Mouse (Mus musculus): ENCODE data around the gene Cdkn2c. TPM values are rescaled to one million over a fixed set of nuclear protein-coding genes. Genes with fewer than 3 reads are reported as not detected.

Cdkn2c gene
- polyA plus RNA-seq, 1 experiment from 2014 or later, result 6.0 TPM

DNA sequence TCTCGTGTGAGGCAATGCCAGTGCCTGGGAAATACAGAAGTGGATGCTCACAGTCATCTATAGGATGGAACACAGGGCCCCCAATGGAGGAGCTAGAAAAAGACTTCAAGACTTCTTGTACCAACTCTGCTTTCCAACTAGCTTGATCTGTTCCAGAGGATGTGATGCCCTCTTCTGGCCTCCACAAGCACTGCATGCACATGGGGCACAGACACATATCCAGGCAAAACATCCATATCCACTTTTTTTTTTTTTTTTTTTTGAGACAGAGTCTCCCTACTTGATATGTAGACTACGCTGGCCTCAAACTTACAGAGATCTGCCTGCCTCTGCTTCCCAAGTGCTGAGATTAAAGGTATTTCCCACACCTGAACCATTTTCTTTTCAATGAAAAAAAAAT, 32.0 kb downstream of the Cdkn2c start:
- TF ChIP-seq CTCF (IDR thresholded peaks at IDR 0.05), result peak; percentile 55
- no peak for TF ChIP-seq EP300 (IDR thresholded peaks at IDR 0.05)
- Histone ChIP-seq H3K27me3 (replicated peaks; ENCODE audit: insufficient read depth, low read length) (no peaks in the 10 kb centered on the region), H3K4me2 (replicated peaks; ENCODE audit: low read depth, low read length) (no peak overlapping the region), H3K4me1 (ENCODE audit: insufficient read depth, low read depth, low read length) (no peaks in the 10 kb centered on the region), H3K9me3 (ENCODE audit: low read length) (no peaks in the 10 kb centered on the region), H3K36me3 (ENCODE audit: insufficient read depth, low read length) (no peaks in the 10 kb centered on the region), H3K27ac (ENCODE audit: low read length) (no peak overlapping the region), H3K4me3 (ENCODE audit: low read depth, low read length) (no peak overlapping the region), H3K9ac (replicated peaks; ENCODE audit: low read depth) (no peak overlapping the region)
- ATAC-seq (no peak), DNase-seq (ENCODE audit: low spot score) (no peak)
- WGBS, result 90% methylated on average over 2 of the region's 2 CpGs

DNA sequence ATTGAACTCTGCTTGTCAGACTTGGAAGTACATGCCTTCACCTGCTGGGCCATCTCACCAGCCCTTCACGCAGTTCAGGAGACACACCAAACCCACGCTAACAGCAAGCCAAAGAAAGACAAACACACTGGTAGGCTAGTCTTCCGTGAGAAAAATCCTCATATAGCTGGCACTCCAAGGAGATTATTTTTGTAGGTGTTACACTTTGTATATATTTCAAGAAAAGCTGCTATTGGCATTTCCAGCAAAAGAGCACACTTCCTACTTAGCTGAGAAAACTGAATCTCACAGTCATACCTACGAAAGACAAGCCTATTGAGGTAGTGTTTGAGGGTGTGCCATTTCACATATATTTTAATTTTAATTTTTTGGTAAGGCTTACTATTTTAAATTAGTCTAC, 36.0 kb downstream of the Cdkn2c start:
- Histone ChIP-seq H3K9me3 (ENCODE audit: low read length) (no peaks in the 10 kb centered on the region), H3K4me3 (ENCODE audit: low read depth, low read length) (no peak overlapping the region), H3K4me1 (ENCODE audit: insufficient read depth, low read depth, low read length) (no peaks in the 10 kb centered on the region), H3K4me2 (replicated peaks; ENCODE audit: low read depth, low read length) (no peak overlapping the region), H3K27ac (ENCODE audit: low read length) (no peak overlapping the region), H3K27me3 (replicated peaks; ENCODE audit: insufficient read depth, low read length) (no peaks in the 10 kb centered on the region), H3K36me3 (ENCODE audit: insufficient read depth, low read length) (no peaks in the 10 kb centered on the region), H3K9ac (replicated peaks; ENCODE audit: low read depth) (no peak overlapping the region)
- DNase-seq (ENCODE audit: low spot score) (no peak), ATAC-seq (no peak)
- TF ChIP-seq CTCF (IDR thresholded peaks at IDR 0.05) (no peak), EP300 (IDR thresholded peaks at IDR 0.05) (no peak)
- WGBS, result 78% methylated on average over 4 of the region's 4 CpGs

DNA sequence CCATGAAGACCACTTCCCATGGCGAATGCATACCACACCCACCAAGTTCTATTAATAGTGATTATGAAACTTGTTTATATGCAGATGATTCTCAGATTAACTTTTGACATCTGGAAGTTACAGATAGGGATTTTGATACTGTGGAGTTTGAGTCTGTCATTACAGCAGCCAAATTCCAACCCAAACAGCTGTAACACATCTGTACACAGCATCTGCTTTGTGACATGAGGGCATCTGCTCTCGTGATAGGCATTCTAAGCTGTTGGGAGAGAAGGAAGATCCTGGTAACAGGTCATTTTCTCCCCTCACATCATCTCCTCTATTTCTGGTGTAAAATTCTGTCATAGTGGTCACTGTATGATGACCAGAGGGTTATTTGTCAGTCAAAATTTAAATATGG, 36.8 kb downstream of the Cdkn2c start:
- DNase-seq (ENCODE audit: low spot score), result peak; percentile 60
- Histone ChIP-seq H3K27me3 (replicated peaks; ENCODE audit: insufficient read depth, low read length) (no peaks in the 10 kb centered on the region), H3K36me3 (ENCODE audit: insufficient read depth, low read length) (no peaks in the 10 kb centered on the region), H3K4me2 (replicated peaks; ENCODE audit: low read depth, low read length) (no peak overlapping the region), H3K4me3 (ENCODE audit: low read depth, low read length) (no peak overlapping the region), H3K4me1 (ENCODE audit: insufficient read depth, low read depth, low read length) (no peaks in the 10 kb centered on the region), H3K9ac (replicated peaks; ENCODE audit: low read depth) (no peak overlapping the region), H3K9me3 (ENCODE audit: low read length) (no peaks in the 10 kb centered on the region), H3K27ac (ENCODE audit: low read length) (no peak overlapping the region)
- WGBS, result 35% methylated on average over 2 of the region's 2 CpGs
- TF ChIP-seq EP300 (IDR thresholded peaks at IDR 0.05) (peak; percentile 61), CTCF (IDR thresholded peaks at IDR 0.05) (no peak)
- peak; percentile 74 for ATAC-seq

DNA sequence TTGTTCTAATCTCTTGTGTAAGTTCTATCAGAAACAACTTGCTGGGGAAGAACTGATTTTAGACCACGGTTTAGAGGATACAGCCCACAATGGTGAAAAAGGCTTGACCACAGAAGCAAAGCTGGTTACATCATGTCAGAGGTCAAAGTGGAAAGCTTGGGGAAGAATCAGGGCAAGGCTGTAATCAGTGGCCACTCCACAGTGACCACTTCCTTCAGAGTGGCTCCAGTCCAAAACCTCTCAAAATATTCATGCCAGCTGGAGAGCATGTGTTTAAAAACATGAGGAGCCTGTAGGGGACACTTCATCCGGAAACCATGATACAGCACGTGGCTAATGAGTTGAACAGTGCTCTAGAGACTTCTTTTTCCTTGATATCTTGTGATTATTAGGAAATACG, 54.4 kb downstream of the Cdkn2c start:
- Histone ChIP-seq H3K9ac (replicated peaks; ENCODE audit: low read depth) (no peak overlapping the region), H3K27ac (ENCODE audit: low read length) (no peak overlapping the region), H3K36me3 (ENCODE audit: insufficient read depth, low read length) (no peaks in the 10 kb centered on the region), H3K27me3 (replicated peaks; ENCODE audit: insufficient read depth, low read length) (no peaks in the 10 kb centered on the region), H3K4me2 (replicated peaks; ENCODE audit: low read depth, low read length) (no peak overlapping the region), H3K9me3 (ENCODE audit: low read length) (no peaks in the 10 kb centered on the region), H3K4me3 (ENCODE audit: low read depth, low read length) (no peak overlapping the region), H3K4me1 (ENCODE audit: insufficient read depth, low read depth, low read length) (no peaks in the 10 kb centered on the region)
- 51% methylated on average over 4 of the region's 4 CpGs for WGBS
- peak; percentile 57 for ATAC-seq
- peak; percentile 39 for DNase-seq (ENCODE audit: low spot score)
- TF ChIP-seq CTCF (IDR thresholded peaks at IDR 0.05) (no peak), EP300 (IDR thresholded peaks at IDR 0.05) (no peak)

Other genes with a start within 250 kb of the Cdkn2c start
- gene Rnf11, start 182.5 kb downstream of the Cdkn2c start, polyA plus RNA-seq (2015; fragmentation: Nextera tagmentation; extraction: Ambion mirVana), result 51.7 and 56.6 TPM in 2 replicates
- not detected in 2 replicates for gene 4930522H14Rik, start 135.9 kb downstream of the Cdkn2c start, polyA plus RNA-seq (2015; fragmentation: Nextera tagmentation; extraction: Ambion mirVana)
- gene Faf1, start 9.4 kb upstream of the Cdkn2c start, polyA plus RNA-seq (2015; fragmentation: Nextera tagmentation; extraction: Ambion mirVana), result 17.9 and 21.2 TPM in 2 replicates